Mouse (Mus musculus) spleen, adult 2 months (tissue): Measurements from ENCODE around the gene Ldah. TPM values are rescaled to one million over a fixed set of nuclear protein-coding genes. Genes with fewer than 3 reads are reported as not detected.
A peak's percentile ranks its signal among the peaks of the same experiment; 100 is the strongest.
"Not testable (repeated sequence)": the region's sequence is repeated elsewhere in the genome, so short reads cannot be mapped to it uniquely, and the experiment has no call there.

Experiments used
- DNase-seq, 2 experiments: peaks; one replicate each; pipeline versions ENCODE4 v3.0.0 to v3.0.0-alpha.2; 2012 to 2021; ENCODE audit warnings: low spot score in 2 of 2, low read depth in 1 of 2
- H3K27ac ChIP-seq: fragments of 200-500 bp; 2 replicates; pipeline ENCODE4 v1.5.1; 2012; ENCODE audit warnings: low read length, inconsistent platforms; ENCODE audit not compliant: insufficient read depth
- H3K27me3 ChIP-seq: fragments of 200-500 bp; 2 replicates; pipeline ENCODE4 v1.6.1; 2012; ENCODE audit warnings: mild to moderate bottlenecking, moderate library complexity, low read length, inconsistent platforms; ENCODE audit not compliant: control insufficient read depth, insufficient read depth
- H3K36me3 ChIP-seq: fragments of 200-500 bp; 2 replicates; pipeline ENCODE4 v1.6.1; 2012; ENCODE audit warnings: mild to moderate bottlenecking, low read length, inconsistent platforms; ENCODE audit not compliant: control insufficient read depth, insufficient read depth
- H3K4me1 ChIP-seq: fragments of 200-500 bp; 2 replicates; pipeline ENCODE4 v1.6.1; 2011; ENCODE audit warnings: inconsistent platforms; ENCODE audit not compliant: control insufficient read depth, insufficient read depth, insufficient read length
- H3K4me3 ChIP-seq: fragments of 200-500 bp; 2 replicates; pipeline ENCODE4 v1.5.1; 2011; ENCODE audit warnings: mild to moderate bottlenecking, inconsistent platforms; ENCODE audit not compliant: insufficient read depth, insufficient read length; ENCODE audit errors: extremely low read depth
- CTCF ChIP-seq: fragments of 200-500 bp; IDR thresholded peaks from 2 replicates; pipeline ENCODE4 v1.5.1; 2011; ENCODE audit warnings: mild to moderate bottlenecking, inconsistent platforms; ENCODE audit not compliant: insufficient read depth, insufficient read length, insufficient replicate concordance; ENCODE audit errors: extremely low read depth
- POLR2A ChIP-seq: fragments of 200-500 bp; IDR thresholded peaks from 2 replicates; pipeline ENCODE4 v1.6.1; 2011; ENCODE audit warnings: low read depth, low read length, inconsistent platforms
- WGBS: fragments of 180-500 bp; shearing (Covaris S2); methylation state at CpG from one replicate; pipeline ENCODE4 v1.1.7; 2018; 5-methylcytosine and 5-hydroxymethylcytosine counted together
- polyA plus RNA-seq: library from polyadenylated mRNA; depleted of rRNA; stranded (reverse); fragments of >200 nt; gene quantifications from 2 replicates; pipeline ENCODE4 v1.2.3, GENCODE M21; 2012; rRNA removed

Gene Ldah
- polyA plus RNA-seq: 14.8 and 18.7 TPM in 2 replicates

DNA sequence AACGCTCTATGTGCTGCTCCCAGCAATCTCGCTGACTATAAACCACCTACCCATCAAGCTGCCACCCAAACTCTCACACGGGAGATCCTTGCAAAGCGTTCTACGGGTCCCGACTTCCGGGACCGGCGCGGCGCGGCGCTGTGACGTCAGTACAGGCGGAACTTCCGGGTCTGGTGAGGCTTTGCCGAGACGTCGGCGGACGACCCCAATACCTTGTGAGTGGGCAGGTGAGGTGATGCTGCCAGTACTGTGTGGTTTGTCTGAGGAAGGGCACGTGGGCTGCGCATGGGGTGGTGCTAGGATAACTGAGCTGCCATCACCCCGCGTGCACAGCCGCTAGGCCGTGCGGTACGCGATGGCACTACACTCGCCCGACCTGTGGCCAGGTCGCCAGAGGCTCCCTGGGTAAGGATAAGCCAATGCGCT is at the start of gene Ldah:
Gene Ldah (plus strand): TSS at position 130 of the 426 bp plus-strand sequence.
- WGBS: under 1% methylated on average over 34 of the region's 34 CpGs
- Histone ChIP-seq H3K27me3 (no peaks in the 10 kb centered on the region), H3K36me3 (no peaks in the 10 kb centered on the region), H3K27ac (peak within 1 kb of the TSS; percentile 67), H3K4me1 (no peaks in the 10 kb centered on the region), H3K4me3 (peak within 1 kb of the TSS; percentile 86)
- peak; percentile 80 to 89 for DNase-seq
- TF ChIP-seq CTCF (peak; percentile 30; the same call in 1 of the 2 replicates), POLR2A (peak; percentile 49)

DNA sequence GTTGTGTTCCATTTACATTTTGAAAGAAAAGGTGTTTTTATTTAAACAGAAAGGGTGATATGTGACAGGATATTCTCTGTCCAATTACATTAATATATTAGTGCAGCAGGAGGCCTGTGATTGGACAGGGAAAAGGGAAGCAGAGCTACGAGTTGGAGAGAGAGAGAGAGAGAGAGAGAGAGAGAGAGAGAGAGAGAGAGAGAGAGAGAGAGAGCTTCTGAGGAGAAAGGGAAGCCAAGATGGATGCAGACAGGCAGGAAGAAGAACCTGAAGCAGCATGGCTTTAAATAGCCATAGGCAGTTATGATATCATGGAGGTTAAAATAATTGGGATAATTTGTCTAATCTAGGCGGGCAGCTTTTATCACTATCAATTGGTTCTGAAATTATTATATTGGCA is 40.2 kb upstream of the Ldah start:
- DNase-seq: no peak
- H3K27ac ChIP-seq: no peak overlapping the region
- H3K4me3 ChIP-seq: no peak overlapping the region
- TF ChIP-seq CTCF: no peak
- TF ChIP-seq POLR2A: no peak
- no peaks in the 10 kb centered on the region for H3K36me3 ChIP-seq
- H3K4me1 ChIP-seq: no peaks in the 10 kb centered on the region
- no peaks in the 10 kb centered on the region for H3K27me3 ChIP-seq
- WGBS: 62% methylated on average over 2 of the region's 2 CpGs

DNA sequence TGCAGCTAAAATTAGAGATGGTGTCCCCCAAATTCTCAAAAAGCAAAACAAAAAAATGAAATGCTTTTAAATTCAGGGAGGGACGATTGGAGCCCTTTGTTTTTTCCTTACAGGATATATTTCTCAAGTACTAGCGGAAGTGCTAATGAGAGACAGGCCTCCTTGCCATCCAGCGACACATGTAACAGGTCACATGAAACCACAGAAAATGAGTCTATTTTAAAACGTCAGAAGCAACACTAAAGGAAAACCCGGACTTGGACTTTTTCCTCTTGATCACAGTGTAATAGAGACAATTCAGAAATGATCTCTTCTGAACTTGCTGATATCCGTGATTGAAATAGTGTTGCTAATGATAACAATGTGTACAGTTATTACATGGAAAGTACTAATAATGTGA is 27.0 kb upstream of the Ldah start:
- H3K4me3 ChIP-seq: no peak overlapping the region
- no peaks in the 10 kb centered on the region for H3K27me3 ChIP-seq
- WGBS: 51% methylated on average over 6 of the region's 6 CpGs
- H3K4me1 ChIP-seq: no peaks in the 10 kb centered on the region
- H3K36me3 ChIP-seq: no peaks in the 10 kb centered on the region
- no peak for DNase-seq
- no peak overlapping the region for H3K27ac ChIP-seq
- TF ChIP-seq POLR2A (no peak), CTCF (no peak)

DNA sequence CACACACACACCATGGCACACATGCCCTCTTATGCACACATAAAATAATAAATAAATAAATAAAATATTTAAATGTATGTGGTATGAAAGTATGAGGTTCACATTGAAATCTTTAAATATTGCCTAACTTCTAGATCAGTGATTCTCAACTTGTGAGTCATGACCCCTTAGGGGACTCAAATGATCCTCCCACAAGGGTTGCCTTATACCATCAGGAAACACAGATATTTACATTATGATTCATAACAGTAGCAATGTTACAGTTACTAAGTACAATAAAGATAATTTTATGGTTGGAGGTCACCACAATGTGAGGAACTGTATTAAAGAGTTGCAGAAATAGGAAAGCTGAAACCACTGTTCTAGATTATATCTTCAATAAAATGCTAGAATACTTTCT is 26.2 kb upstream of the Ldah start:
- Histone ChIP-seq H3K4me1 (no peaks in the 10 kb centered on the region), H3K27ac (no peak overlapping the region), H3K4me3 (no peak overlapping the region), H3K27me3 (no peaks in the 10 kb centered on the region), H3K36me3 (no peaks in the 10 kb centered on the region)
- DNase-seq: no peak
- TF ChIP-seq CTCF (no peak), POLR2A (no peak)

DNA sequence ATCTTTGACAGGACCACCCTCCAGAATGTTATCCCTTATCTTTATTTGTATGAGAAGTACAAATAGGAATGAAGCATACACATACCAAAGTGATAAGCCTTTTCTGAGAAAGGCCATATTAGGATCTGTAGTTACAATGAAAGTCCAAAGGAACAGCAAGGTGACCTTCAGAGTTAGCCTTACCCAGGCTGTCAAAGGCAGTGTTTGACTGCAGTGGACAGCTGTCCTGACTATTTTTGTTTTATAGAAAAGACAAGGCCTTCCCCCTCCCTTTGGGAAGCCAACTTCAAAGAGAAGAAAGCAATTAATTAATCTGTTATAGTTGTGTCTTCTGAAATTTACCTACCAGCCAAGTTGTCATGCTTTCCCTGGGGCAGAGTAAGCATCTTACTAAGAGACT is 23.4 kb upstream of the Ldah start:
- Histone ChIP-seq H3K4me3 (no peak overlapping the region), H3K27ac (no peak overlapping the region), H3K36me3 (no peaks in the 10 kb centered on the region), H3K27me3 (no peaks in the 10 kb centered on the region), H3K4me1 (no peaks in the 10 kb centered on the region)
- no peak for DNase-seq
- TF ChIP-seq CTCF (no peak), POLR2A (no peak)

DNA sequence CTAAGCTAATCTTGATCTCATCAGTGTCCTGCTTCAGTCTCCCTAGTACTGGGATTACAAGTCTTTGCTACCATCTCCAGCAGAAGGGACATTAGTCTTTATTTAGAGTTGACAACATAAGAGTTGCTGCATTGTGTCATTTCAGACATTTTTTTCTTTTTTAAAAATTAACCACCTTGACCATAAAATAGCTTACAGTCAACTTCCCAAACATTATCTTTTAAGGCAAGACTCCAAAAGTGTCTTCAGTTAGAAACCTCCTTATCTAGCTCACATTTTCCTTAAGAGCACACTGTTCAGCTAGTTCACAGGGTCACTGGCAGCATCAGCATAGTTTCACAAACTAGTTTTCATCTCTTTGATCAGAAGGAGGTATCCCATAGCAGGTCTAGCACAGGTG is 19.7 kb upstream of the Ldah start:
- Histone ChIP-seq H3K4me1 (no peaks in the 10 kb centered on the region), H3K36me3 (no peaks in the 10 kb centered on the region), H3K4me3 (no peak overlapping the region), H3K27ac (no peak overlapping the region), H3K27me3 (no peaks in the 10 kb centered on the region)
- TF ChIP-seq CTCF (no peak), POLR2A (no peak)
- no peak for DNase-seq

DNA sequence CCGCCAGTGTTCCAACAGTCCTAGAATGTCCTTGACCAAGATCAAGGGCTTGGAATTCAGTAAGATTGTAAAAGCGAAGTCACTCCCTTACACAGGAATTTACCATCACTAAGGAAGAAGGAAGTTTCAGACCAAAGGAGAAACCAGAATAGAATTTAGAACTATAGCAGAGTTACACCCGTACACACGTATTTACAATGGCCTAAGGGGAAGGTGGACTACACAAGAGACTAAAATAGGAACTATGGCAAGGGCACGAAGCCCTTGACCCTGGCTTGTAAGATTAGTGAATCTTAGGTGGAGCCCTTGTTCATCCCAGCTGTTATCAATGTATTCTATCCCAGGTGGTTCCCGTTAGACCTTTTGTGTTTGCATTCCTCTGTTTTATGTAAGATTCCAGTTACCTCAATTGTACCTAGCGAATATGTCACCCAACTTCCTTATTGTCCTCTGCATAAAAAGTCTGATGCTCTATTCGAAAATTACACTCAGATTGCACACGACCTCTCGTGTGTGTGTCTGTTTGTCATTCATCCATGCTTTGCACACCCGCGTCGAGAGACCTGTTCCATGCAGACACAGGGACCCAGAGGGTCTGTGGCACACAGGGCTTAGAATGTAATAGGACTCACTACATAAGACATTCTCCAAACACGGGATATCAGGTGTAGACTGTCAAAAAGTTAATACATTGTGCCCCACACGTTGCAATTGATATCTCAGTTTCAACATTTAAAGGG is 18.9 kb upstream of the Ldah start:
- not testable (repeated sequence) for H3K27me3 ChIP-seq, H3K4me3 ChIP-seq, H3K4me1 ChIP-seq, H3K27ac ChIP-seq, DNase-seq, H3K36me3 ChIP-seq
- WGBS: 84% methylated on average over 15 of the region's 15 CpGs
